Mouse (Mus musculus) thymus, postnatal 36 days (tissue): Measurements from ENCODE around the gene Gsdme.

Source experiments
- DNase-seq, 2 experiments: peaks; one replicate each; pipeline ENCODE4 v3.0.0; 2022; ENCODE audit warnings: mixed read lengths in 2 of 2

Gene Gsdme

DNA sequence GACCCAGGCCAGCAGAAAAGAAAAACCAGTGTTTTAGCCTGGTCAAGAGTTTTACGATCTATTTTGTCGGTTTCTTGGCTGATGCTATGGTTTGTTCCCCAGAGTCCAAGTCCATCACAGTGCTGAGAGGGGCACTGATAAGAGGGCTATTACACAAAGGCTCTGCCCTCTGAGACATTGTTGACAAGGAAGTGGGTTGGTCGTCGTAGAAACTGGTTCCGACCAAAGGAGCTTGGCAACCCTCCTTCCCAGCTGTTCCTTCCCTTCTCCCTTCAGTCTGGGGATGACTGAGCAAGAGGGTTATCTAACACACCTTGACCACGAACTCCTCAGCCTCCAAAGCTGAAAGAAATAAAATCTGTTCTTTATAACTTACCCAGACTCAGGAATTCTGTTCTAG lies at the start of gene Gsdme:
Gsdme (minus strand) TSS at position 193 of the 400 bp plus-strand sequence.
- no peak for DNase-seq

GRCm38 (mm10) chr6:50312647-50313046 lies 49.0 kb upstream of the Gsdme start:
- DNase-seq: peak; percentile 82 to 83

- DNase-seq: peak; percentile 24 to 29
Measured at GRCm38 (mm10) chr6:50309019-50309418, 45.4 kb upstream of the Gsdme start.

DNA sequence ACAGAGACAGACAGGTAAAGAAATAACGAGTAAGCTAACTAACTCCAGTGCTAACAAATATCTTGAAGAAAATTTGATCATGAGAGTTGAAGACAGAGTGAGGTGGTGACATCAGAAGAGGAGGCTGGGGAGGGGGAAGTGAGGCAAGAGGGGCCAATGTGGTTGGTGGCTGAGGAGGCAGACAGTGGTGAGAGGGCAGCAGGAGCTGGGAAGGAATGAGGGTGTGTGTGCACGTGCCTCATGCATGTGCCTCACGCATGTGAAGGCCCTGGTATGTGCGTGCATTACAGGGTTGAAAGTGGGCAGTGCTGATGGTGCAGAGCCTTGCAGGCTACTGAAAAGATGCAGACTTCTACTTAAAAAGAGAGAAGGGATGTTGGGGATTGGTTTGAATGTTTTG lies 43.0 kb upstream of the Gsdme start:
- DNase-seq: no peak

DNA sequence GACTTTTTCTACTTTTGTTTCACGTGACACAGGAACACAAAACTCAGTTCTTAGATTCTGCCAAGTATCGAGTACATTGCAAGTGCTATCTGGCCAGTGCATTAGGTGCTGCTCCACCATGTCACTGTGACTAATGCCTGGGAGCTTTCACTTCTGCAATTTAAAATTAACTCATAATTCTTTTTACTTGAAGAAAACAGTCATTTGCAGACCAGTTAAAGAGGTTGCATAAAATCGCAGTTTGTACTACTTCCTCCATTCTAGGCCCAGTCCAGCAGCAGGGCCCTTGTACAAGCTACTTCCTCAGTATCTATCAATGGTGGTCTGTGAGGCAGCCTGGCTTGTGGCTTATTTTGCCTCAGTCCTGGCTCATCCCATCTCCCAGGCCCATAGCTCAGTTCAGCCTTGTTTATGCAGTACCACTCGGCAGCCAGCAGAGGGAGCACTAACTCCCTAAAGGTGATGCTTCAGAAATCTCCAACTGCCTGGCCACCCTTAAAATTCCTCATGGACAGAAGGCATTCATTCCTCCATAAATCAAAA lies 41.4 kb upstream of the Gsdme start:
- peak; percentile 58 to 66 for DNase-seq

DNA sequence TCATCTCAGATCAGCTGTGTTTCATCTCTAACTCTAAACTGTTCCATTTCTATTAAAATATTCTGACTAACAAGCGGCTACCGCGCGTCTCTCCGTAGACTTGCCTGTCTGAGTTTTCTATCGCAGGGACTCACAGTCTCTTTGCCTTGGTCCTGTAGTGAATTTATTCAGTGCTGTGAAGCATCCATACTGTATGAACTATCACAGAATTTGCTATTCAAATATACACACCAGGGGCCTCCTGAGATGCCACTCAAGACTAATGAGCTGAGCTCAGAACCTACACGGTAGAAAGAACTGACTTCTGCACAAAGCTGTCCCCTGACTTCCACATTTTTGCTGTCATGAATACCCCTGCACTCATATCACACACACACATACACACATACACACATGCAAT lies 37.5 kb upstream of the Gsdme start:
- no peak for DNase-seq

DNA sequence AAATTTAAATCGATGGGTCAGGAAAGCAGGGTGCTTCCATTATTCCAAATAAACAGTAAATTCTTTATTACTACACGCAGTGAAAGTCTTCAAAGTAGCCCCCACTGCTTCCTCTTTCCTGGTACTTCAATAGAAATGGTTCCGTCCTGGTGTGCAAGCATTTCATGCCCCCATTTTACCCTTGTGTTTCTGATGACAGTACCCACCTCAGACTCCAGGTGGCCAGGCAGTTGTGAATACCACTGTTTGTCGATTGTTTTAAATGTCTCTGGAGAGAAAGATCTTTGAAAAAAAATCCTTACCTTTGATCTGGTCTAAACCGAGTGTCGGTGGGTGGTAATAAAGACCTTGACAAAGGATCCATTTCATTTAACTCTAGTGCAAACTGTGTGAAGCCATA lies 37.0 kb upstream of the Gsdme start:
- DNase-seq: no peak

DNA sequence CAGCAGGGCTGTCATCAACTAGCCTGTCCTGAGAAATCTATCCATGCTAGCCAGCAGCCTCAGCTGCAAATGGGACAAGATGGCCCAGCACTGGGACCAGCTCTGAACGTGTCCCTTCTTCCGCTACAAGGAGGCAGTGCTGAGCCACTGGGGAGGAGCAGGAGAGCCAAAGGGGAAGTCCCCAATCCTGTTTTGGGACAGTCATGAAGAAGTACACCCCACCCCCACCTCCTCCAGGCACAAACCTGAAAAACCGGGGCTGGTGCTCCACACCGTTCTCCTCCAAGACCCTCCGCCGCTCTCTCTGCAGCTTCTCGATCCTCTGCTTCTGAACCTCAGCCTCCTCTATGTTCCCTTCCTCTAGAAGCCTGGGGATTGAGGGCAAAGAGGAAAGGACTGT lies 35.4 kb upstream of the Gsdme start:
- no peak for DNase-seq

DNA sequence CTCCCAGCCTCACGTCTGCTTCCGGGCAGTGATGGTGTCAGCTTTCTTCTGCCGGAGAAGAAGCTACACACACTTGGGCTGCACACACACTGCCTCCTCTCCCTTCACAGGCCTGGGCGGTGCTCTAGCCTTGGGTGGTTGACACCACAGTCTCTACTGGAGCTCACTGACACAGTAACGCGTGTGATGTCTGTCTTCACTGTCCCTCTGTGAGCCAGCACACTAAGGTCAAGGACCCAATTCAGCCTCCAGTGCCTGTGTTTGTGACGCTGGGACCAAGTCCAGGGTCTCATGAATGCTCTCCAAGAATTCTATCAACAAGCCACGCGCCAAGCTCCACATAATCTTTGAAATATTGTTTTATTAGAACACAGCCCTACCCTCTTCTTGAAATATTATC lies 34.0 kb upstream of the Gsdme start:
- no peak for DNase-seq

DNA sequence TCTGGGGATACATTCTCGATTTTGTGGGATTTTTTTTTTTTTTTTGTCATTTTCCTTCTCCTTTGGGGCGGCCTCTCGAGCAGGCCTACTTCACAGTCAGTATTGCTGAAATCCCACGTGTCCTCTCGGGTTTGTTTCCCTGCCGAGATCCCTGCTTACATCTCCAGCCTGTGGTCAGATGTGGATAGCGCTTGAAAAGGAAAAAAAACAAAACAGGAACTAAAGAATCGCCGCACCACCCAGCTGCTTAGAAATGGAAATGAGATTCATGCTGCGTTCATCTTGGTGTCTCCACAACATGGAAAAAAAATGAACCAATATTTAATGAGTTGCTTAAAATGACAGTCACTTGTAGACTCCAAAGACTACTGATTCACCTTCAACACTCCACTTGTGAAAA lies 31.5 kb upstream of the Gsdme start:
- DNase-seq: no peak

DNA sequence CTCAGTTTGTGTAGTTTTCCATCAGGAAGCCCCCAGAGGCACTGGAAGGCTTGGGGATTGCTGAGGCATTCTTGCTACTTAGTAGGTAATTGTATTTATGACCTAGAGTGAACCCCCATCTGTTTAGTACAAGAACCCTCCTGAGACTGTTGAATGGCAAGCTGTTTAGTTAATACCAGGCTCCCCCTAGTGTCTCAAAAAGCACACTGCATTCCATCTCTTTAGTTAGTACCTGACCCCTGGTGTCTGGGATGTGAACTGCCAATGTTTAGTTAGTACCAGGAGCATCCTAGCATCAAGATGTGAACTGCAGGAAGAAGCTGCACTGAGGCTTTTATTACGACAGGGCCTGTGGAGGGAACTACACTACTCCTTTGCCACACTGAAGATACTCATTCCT lies 30.5 kb upstream of the Gsdme start:
- DNase-seq: peak; percentile 52 to 72

GRCm38 (mm10) chr6:50291650-50292049 lies 28.0 kb upstream of the Gsdme start:
- no peak for DNase-seq

DNA sequence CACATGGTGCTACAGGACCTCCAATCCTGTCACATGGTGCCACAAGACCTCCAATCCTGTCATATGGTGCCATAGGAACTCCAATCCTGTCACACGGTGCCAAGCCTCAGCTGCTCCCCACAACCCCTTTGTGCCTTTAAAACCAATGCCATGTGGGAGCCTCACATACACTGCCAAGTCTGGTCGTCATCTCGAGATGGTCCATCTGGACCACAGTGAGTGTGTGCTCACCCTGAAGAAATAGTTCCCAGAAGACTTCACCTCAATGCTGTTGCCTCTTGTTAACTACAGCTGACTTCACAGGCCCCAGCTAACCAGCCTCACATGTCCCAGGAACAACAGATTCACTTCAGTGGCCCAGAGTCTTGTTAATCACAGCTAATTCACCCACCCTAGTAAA lies 23.2 kb upstream of the Gsdme start:
- no peak for DNase-seq

DNA sequence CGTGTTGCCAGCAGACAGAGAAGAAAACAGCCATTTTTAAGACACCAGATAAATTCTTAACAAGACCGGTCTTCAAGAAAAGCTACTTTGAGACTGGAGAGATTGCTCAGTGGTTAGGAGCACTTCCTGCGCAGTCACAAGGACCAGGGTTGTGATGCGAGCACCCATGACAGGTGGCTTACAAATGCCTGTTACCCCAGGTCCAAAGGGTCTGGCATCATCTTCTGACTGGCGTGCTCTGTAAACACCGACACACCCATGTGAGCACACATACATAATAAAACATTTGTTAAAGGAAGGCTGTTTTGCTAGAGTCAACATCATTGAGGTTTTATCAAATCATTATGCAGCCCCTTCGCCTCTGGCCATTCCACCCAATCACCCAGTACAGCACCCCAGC lies 16.0 kb upstream of the Gsdme start:
- no peak for DNase-seq

DNA sequence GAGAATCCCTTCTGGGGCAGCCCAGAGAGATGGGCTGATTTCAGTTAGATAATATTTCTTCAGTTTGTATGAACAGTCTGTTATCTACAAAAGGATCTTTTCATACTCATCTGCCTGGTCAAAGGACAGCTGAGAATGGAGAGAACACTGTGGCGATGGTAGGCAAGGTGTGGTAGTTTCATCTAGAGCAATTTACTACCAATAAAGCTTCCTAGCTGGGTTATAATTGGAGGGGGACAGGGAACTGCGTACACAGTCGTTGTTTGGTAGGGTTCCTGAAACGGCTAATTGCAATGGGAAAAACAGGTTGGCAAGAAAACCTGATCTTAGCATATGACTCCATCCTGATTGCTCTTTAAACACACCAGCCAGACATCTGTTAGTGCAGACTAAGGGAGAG lies 10.3 kb upstream of the Gsdme start:
- no peak for DNase-seq

- DNase-seq: no peak
Measured at GRCm38 (mm10) chr6:50273416-50273815, 9.8 kb upstream of the Gsdme start.

DNA sequence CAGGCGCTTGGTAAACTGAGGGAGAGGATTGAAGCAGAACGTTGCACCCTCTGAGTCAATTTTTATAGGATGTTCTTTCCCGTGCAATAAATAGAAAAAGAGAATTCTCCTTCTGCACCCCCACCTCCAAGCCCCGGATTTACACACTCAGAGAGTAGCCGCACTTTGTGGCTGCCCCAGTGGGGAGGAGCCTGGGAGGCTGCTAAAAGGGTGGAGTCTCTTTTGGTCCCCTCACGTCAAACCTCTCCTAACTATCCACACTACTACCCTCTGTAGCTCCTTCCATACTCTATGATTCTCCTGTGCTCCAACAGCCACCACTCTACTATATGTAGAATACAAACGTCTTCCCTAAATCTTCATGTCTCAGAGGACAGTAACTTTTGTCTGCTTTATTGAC lies 1.4 kb downstream of the Gsdme start:
- DNase-seq: no peak

DNA sequence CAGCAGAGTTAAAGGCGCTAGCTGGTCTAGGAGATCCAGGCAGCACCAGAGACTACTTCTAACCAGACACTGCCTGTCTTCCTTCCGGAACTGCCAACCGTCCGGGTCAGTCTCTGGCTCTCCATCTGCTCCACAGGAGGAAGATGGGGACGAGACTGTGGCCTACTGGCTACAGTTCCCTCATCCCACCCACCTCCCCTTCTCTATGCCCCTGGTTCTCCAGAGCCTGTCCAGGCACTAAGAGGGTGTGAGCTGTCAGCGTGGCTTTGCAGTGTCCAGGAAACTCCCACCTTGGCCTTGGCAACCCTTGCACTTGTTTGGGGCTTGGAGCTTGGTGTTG lies 1.8 kb downstream of the Gsdme start:
- no peak for DNase-seq

- DNase-seq: peak; percentile 66 to 73
Measured at GRCm38 (mm10) chr6:50261201-50261921, 2.3 kb downstream of the Gsdme start.

DNA sequence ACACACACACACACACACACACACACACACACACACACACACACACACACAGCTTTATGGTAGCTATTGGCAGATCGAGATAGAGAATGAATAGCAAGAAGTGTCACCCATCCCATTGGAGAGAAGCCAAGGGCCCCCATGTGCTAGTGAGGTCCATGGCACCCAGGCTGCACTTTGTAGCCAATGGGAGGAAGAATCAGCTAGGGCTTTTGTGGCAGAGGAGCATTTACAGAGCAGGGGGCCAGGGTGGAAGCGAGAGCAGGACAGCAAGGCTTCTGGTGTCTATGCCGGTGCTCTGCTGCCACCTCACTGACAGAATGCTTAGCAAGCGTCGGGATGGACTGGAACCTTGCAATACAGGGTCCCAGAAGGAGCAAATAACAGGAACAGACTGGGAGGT lies 8.3 kb downstream of the Gsdme start:
- DNase-seq: no peak

DNA sequence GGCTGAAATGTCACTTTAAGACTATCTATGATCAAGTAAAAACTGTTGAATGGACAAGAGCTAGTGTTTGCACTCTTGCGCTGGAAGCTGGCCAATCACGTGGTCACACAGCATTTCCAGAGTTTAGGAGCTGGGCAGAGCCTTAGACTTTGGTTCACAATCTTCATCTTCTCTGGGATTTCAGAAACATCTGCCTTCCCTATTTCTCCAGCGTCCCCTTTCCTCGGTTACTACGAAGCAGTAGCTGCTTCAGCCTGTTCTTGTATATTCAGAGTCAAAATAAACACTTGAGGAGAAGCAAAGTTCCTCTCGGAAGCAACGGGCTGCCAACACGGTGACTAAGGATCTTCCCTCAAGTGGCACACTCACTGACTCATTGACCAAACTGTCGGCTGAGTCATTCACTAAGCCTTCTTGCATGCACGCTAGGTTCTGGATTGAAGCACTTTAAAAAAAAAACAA lies 8.9 kb downstream of the Gsdme start:
- DNase-seq: no peak

DNA sequence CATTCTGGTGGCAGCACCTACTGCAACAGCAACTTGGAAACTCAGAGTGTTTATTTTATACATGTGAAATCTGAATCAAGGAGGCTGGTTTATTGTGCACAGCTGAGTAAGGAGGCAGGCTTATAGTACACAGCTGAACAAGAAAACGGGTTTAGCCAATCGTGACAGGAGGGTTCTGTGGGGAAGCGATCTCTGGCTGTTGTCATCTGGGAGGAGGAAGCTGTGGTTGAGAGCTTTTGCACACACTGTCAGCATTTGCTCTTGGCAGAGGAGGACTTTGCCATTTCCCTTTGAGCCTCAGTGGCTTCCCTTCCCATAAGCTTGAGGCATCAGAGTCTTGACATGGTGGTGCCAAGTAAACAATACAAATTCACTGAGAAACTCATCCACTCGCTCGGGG lies 11.0 kb downstream of the Gsdme start:
- DNase-seq: peak; percentile 60 to 73

DNA sequence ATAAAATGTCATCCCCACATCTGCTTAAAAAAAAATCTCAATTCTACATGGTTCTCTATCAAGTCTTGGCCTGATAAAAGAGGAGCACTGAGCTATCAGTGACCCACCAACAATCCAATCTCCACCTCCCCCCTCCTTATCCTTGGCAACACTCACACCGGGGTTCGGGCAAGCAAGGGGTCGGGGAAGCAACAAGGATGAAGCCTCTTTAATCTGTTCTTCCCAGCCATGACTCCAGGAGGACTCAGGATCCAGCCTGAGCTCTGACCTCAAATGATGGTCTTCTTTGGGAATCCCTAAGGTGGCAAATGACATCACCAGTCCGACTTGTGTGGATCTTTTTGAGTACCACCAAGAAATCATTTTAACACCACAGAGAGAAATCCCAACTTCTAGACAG lies 15.9 kb downstream of the Gsdme start:
- DNase-seq: no peak

GRCm38 (mm10) chr6:50247356-50247755 lies 16.3 kb downstream of the Gsdme start:
- peak in 1 of 2 experiments; percentile 22 for DNase-seq

DNA sequence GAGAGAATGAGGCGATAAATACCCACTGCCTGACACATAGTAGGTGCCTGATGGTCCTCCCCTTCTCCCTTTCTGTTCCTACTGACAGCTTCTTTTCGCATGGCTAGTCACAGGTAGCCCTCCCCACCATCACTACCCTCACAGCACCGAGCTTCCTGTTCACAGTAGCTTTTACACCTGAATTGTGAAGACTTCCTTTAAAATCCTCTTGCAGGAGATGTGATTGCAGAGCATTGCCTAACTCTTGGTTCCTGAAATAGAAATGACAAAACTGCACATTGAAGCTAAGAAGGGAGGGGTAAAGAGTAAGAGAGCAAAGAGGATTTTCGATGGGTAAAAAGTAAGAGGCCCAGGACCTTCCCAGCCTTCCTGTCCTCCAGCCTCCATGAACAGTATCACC lies 18.7 kb downstream of the Gsdme start:
- peak in 1 of 2 experiments; percentile 26 for DNase-seq
